Mouse (Mus musculus): ENCODE results near the gene Stil.

DNA sequence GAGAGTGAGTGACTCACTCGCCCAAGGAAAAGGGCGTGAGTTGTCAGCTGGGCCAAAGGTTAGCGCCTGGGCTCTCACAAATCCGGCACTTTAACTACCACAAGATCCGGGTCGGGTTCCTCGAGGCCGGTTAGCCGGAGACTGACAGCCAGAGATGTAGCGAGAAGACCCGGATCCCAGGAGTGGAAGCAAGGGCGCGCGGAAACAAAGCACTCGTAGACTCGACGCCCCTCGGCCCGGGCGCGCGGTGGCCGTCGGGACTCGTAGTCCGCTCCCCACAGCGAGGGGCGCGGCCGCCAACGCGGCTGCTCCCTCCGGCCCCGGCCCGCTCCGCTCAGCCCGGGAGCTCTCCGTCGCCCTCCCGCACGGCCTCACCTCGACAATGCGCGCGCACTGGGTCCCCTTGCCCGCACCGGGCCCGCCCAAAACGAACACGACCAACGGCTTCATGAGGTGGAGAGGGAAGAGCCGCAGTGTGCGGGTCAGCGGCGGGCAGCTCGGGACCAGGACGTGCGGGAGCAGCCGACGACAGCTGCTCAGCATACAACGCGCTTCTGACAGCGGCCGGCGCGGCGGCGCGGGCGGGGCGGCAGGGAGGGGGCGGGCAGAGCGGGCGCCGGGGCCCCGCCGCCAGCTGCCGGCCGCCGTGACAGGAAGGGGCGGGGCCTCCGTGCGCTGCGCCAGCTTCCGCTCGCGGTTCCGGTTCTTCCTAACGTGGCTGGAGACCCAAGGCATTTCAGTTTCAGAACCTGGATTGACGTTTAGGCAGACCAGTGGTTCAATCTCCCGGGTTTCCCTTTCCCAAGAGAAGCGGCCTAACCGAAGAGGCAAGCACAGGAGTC, 13.1 kb upstream of the Stil start, which contains the start of gene Cmpk1:
- TF ChIP-seq E2F4 (IDR thresholded peaks at IDR 0.05; ENCODE audit: insufficient replicate concordance, low read depth, low read length) (no peak), ZKSCAN1 (IDR thresholded peaks at IDR 0.05; ENCODE audit: borderline replicate concordance, low read depth, low read length) (no peak), POLR2A (IDR thresholded peaks at IDR 0.05; ENCODE audit: low read depth, low read length) (peak; percentile 97), EP300 (IDR thresholded peaks at IDR 0.05; ENCODE audit: low read length) (no peak), CHD2 (IDR thresholded peaks at IDR 0.05; ENCODE audit: low read length) (no peak), MYC (IDR thresholded peaks at IDR 0.05; ENCODE audit: low read depth, low read length) (peak; percentile 77), ZNF384 (IDR thresholded peaks at IDR 0.05; ENCODE audit: low read depth, low read length) (no peak)
